Mouse (Mus musculus): ENCODE measurements around the gene Rs1.
"Not testable (repeated sequence)": the region's sequence is repeated elsewhere in the genome, so short reads cannot be mapped to it uniquely, and the experiment has no call there.

The Rs1 gene

DNA sequence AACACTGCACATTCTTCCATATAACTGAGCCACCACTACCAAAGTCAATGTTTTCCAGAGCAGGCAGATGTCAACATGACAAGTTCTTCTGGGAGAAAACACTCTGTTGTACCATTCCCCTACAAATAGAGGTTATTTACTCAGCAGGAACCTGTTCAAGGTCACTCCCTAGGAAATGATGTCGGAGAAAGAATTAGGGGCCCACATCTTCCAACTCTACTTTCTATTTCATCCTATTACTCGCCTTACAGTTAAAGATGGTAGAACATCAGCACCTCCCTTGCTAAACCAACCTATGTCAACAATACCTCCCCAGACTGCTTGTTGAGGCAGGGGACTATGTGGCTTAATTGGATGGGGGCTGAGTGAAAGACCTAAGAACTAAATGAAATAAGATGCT is at the start of gene Rs1:
Gene Rs1 (plus strand): TSS at position 301 of the 400 bp plus-strand sequence.
- DNase-seq (ENCODE audit: low spot score) = no peak

DNA sequence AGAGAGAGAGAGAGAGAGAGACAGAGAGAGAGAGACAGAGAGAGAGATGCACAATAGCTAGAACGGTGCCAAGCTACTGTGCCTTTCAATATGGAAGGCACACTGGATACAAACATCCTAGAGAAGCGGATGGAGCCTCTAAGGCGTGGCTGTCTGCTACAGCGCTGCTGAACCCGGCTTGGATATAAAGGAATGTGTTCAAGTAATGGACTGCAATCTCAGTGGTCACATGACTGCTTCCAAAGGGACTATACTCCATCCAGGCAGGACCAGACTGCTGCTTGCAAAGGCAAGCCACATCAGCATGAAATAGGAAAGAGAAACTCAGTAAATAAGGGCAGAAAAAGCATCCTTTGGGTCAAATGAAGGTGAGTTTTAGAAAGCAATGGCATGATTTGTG is 32.2 kb upstream of the Rs1 start, which contains the start of gene Ppef1:
Gene Ppef1 (minus strand): TSS at position 116 of the 400 bp plus-strand sequence.
- DNase-seq (ENCODE audit: low spot score) = no peak

DNA sequence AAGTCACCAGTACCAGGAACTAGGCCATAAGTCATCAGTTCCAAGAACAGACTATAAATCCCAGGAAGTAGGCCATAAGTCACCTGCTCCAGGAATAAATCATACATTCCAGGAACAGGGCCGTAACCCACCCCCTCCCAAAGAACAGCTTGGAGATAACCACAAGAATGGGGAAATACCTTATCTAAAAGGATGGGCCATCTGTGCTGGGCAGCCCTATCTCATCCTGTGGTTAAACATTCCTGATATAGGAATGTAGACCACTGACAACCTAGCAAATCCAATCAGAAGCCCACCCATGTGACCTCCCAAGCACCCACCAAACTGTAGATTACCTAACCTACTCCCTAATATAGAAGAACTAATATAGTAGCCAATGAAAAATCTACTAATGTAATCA is 22.4 kb upstream of the Rs1 start:
- no peak for DNase-seq (ENCODE audit: low spot score)

DNA sequence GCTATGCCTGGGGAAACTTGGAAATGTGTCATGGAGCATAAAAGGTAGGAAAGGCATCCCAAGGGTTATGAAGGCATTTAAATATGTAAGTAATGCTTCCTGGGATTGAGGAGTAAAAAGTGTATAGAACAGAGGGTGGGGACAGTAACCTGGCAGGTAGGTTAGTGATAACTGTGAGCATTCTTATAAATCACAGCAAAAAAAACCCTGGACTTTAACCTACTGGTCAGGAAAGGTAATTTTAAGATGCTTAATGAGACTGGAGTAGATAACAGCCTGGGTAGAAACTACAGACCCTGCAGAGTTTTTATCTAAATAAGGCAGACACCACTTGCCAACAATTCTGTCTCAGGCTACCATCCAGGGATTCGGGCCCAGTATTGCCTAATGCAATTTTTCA is 19.2 kb upstream of the Rs1 start:
- DNase-seq (ENCODE audit: low spot score) = no peak

DNA sequence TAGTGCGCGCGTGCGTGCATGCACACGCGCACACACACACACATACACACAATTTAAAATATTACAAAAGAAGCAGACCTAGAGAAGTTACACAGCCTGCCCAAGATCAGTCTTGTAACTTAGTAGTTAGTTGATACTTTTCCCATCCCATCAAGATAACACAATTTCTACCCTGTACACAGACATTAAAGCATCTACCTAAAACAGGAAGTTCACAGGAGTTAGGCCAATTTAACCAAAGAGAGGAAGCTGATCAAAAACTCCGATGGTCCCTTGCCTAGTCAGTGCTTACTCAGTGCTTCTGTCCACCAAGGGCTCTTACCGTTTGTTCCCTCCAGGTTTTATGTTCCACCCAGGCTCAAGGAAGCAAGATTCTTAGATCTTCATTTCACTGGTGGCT is 17.0 kb upstream of the Rs1 start:
- DNase-seq (ENCODE audit: low spot score) = no peak

DNA sequence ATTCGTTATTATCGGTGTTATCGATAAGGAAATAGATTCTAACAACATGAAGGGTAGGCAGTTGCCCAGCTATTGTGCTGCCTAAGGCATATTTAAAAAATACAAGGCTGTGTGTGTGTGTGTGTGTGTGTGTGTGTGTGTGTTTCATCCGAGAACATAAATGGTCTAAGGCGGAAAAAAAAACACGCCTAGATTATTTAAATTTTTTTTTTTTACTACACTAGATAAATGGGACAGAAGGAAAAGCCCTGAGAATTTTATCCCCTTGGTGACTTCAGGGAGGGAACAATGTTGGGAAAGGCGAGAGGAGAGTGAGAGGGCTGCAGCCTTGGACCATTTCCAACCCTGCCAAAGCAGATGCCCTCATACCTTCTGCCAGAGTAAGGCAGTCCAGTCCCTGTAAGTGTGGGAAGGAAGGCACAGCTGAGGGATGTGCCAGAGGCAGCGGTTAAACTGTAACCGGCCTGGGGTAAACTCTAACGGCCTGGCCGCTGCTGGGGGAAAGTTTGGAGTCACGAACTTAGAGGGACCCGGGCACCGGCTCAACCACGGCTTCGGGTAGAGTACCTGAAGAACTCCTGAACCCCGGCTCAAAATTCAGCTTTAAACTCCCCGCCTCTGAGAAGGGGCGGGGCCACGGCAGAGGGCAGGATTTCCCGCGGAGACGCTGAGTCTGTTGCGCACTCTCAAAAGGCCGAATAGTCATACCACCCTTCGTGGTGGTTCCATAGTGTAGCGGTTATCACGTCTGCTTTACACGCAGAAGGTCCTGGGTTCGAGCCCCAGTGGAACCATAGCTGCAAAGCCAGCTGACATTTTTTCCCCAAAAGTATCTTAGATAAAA is 2.2 kb upstream of the Rs1 start:
- DNase-seq (ENCODE audit: low spot score) = peak; percentile 84

DNA sequence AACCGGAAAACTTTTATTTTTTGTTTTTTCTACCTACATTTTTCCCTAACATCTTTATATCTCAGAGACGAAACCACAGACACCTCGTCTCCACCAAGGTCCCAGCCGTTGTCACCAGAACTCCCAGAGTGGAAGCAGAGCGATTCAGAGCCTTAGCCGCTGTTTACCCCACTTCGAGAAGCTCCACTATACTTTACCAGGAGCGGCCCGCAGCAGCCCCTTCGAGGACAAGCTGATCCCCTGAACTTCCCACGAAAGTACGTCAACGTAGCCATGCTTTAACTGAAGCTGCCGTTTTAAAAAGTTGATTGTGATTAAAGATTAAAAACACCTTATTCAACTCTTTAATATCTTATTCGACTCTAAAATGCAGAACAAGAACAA is 1.6 kb upstream of the Rs1 start:
- peak; percentile 39 for DNase-seq (ENCODE audit: low spot score)

DNA sequence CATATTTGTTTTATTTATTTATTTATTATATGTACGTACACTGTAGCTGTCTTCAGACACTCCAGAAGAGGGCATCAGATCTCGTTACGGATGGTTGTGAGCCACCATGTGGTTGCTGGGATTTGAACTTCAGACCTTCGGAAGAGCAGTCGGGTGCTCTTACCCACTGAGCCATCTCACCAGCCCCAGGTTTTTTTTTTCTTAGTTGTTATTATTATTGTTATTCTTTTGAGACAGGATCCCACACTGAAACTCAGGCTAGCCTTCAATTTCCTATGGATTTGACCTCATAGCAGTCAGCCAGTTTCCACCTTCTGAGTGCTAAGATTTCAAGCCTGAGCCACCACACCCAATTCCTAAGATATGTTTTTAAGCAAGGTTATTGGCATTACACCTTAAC is 1.8 kb downstream of the Rs1 start:
- not testable (repeated sequence) for DNase-seq (ENCODE audit: low spot score)

DNA sequence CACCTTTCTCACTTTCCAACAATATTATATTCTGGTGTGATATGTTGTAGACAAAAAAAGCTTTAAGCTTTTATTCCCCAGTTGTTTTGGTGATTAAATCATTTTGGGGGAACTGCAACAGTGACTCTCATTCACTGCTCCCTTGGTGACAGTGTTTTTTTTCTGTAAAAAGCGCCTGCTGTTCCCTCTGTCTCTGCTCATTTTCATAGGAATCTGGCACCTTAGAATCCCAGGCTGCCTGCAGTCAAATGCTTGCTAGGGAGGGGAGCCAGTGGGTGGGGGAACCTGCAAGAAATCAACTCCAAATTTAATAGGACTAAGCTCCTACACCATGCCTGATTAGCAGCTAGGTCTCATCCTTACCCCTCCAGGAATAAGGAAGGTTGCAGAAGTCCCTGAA is 5.2 kb downstream of the Rs1 start:
- DNase-seq (ENCODE audit: low spot score) = no peak

DNA sequence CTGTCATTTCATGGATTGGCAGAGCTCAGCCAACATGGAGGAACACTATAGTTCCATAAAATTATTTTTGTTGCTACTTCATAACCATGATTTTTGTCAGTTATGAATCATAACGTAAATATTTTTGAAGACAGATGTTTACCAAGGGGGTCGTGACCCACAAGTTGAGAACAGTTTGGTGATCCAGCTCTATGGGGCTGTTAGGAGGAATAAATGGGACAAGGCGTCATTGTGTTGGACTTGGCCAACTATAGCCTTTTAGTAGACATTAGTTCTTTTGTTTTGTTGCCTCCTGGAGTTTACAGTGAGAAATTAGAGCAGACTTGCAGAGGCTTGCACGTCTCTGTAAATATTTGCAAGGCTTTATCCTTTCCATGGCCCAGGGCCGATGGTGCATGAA is 14.5 kb downstream of the Rs1 start:
- no peak for DNase-seq (ENCODE audit: low spot score)

DNA sequence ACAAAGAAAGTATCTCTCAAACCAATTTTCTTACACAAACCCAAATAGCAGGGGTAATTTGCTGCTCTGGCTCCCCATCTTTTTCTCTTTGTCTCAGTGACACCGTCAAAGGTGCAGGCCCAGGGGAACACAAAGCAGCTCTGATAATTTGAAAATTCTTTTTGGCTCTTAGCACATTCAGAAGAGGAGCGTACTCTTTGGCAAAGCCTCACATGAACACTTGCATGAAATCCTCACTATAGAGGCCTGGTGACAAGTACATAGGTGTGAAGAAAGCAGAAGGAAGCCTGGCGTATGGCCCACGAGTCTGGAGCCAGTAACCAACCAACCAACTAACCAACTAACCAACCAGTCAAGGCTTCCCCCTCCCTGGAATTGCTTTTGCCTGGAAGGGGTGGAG is 27.1 kb downstream of the Rs1 start:
- no peak for DNase-seq (ENCODE audit: low spot score)

DNA sequence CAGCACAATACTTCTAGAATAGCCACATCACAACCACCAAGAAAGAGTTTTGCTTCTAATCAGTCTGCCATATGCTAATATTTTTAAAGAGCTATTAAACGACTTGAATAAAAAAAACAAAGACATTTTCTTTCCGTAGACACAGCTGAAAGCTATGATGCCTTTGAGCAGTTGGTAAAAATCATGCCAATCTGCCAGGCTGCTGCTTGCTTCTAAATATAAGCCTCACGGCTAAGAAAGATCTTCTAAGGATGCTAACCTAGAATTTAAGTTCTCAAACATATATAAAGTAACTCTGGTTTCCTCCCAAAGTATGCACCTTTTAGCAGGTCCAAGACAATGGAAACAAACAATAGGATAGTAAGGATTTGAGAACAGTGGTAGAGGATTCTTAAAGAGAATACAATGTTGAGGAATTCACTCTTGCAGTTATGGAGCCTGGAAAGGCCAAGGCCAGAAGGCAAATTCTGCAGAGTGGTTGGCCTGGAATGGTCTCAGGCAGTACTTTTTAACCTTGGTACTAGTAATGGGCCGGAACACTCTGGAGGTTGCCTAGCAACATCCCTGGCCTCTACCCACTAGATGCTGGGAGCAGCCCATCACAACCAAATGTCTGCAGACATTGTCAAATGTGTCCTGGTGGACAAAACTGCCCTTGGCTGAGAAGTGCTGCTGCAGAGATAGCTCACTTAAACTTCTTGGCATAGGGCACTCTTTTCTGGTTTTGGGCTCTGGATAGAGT is 36.8 kb downstream of the Rs1 start:
- DNase-seq (ENCODE audit: low spot score) = no peak

DNA sequence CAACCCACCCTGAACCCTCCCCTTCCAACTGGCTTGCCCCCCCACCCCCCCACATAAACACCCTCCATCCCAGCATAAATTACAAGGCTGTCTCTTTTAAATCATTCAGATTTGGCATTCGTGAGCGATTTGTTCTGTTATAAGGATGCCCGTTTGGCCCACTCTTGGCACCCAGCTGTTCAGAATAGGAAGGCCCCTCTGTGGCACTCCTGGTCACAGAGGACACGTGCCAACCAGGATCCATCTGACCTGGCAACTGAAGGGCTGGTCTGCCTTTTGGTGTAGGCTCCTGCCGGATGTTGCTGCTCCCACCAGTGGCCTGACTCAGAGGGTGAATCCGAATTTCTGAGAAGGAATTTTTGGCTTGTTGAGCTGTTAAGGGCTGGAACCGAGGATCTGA is 40.4 kb downstream of the Rs1 start:
- DNase-seq (ENCODE audit: low spot score) = no peak
